Mouse (Mus musculus) A20 (cell line): ENCODE measurements around the gene Ube2cbp.
A peak's percentile ranks its signal among the peaks of the same experiment; 100 is the strongest.

Experiments used
- DNase-seq: peaks from one replicate; pipeline ENCODE4 v3.0.0-alpha.2; 2011; ENCODE audit warnings: low read depth, low spot score

Gene Ube2cbp

DNA sequence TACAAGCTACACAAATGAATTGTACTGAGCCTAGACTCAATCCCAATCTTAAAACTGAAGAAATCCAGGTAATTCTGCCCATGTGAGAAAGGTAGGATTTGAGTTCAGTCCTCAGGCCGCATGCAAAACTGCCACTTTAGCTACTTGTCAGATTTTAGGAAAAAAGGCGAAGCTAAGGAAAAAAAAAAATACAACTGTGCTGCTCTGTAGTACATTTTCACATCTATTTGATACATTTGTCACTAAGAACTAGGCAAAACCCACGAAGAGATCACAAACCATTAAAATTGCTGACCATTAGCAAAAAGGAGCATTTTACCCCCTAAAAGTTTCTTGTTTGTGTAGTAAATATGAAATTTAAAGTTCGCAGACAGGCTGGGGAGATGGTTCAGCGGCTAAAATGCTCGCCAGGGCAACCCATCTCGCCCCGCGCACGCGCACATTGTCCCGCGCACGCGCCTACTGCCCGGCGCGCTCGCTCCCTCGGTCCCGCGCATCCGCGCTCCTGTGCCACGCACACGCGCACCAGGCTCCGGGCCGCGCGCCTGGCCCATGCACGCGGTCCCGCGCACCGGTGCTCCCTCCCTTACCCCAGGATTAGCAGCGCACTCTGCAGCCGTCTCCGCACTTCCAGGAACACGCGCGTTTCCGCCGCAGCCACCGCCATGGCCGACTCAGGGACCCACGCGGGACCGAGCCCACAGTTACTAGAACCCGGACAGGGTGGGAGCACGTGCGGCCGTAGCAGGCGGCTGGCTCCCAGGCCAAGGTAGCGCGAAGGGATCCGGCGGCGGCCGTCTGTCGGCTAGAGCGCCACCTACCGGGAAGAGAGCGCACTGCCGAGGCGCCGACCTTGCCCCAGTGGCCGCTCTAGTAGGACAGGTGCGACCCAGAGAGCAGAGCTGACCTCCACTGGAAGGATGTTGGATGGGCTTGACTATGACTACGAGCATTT lies at the start of gene Ube2cbp:
Gene Ube2cbp, minus strand, starts transcription at position 800 of the 955 bp plus-strand sequence.
- DNase-seq = peak; percentile 95

DNA sequence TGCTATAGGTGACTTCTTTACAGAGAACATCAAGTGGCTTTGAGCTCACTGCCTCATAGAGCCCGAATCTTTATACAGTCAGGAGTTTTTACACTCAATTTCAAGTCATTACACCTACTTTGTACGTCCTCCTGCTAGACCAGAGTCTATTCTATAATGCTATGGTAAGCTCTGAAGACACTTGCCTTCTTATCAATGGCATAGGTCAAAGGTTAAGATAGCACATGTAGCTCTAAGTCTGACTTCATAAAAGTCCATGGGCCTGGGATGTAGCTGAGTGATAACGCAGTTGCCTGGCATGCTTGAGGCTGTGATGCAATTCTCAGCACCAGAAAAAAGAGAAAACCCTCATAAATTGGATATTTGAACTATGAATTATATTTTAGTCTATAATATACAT lies 49.6 kb upstream of the Ube2cbp start:
- DNase-seq = no peak

DNA sequence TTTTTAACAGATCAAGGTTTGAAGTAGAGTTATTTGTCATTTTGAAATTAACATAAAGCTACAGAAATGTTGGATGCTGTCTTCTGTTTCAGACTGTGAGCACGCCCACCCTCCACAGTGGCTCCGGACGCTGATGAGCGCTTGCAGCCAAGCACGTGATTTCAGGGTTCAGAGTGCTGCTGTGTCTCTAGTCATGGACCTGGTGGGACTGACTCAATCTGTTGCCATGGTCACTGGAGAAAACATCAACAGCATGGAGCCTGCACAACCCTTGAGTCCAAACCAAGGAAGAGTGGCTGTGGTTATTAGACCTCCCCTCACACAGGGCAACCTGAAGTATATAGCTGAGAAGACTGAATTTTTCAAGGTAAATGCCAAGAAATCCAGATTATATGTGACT lies 49.0 kb upstream of the Ube2cbp start:
- DNase-seq = no peak

DNA sequence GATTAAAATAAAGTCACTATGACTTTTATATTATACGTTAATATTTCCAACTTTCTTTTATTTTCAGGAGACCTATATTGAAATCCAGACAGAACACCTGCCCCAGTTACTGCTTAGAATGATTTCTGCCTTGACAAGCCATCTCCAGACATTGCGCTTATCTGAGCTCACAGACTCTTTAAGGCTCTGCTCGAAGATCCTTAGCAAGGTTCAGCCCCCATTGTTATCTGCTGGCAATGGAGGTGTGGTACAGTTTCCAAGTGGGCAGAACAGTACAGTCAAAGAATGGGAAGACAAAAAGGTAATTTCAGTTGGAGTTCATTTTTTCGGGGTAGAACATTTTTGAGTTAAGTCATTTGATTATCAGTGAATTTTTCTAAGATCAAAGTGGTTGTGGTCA lies 42.7 kb upstream of the Ube2cbp start:
- DNase-seq = no peak

DNA sequence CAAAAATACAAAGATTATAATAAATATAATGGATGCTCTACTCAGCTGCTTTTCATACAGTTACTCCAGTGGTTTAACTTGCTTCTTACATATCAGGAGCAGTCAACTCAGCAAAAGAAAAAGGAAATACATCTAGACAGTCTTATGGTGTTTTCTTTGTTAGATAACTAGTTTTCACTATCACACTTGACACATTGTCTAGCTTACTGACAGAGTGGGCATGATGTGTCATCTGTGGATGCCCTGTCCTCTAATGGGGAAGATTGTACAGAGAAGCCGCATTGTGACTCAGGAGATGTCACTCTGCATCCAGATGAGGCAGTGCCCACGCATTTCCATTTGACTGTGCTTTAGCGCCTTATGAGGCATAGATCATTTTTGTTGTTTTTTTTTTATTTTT lies 34.3 kb upstream of the Ube2cbp start:
- DNase-seq = no peak

DNA sequence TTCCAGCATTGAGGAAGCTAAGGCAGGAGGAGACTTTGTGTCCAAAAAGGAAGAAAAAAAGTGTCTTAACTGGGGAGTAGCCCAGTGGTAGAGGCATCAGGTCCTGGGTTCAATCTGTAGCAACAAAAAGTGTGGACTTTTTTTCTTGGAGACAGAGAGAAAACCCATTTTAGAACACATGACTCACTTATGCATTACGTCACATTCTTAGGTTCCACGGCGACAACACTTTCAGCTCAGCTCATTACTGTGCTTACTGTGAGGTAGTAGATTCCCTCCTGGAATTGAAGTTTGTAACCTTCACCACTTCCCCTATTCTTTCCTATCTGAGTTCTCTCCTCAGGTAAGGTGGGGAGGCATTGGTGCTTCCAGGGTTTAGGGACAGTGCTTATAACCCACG lies 31.5 kb upstream of the Ube2cbp start:
- no peak for DNase-seq

DNA sequence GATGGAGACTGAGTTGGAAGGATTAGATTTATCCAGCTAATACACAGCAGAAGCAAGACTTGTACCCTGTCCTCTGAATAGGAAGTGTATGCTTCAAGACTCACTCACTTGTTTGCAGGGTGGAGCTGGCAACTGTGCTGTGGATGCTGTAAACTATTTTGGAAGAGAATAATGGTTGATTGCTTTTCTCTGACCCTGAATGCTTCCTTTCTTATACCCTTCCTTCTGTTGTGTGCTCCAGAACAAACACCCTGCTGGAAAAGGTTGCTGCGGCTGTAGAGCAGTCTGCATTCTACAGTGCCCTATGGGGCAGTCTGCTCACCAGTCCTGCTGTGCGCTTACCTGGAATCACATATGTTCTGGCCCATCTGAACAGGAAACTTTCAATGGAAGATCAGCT lies 27.0 kb upstream of the Ube2cbp start:
- DNase-seq = no peak

DNA sequence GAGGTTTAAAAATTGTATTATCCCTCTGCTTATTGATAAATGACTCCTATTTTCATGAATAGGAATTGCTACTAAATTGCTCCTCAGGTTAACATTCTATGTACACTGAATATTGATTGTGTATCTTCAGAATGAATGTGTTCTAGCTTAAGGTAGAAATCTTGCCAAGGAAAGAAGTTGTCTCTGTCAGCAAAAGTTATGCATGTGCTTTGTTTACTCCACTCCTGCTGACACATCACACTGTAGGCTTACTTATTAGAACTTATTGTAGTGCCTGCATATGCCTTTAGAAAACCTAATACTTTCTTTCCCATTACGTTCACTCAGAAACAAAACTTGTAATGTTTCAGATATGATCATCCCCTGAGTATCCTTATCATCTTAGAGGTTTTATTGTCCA lies 17.5 kb upstream of the Ube2cbp start:
- DNase-seq = no peak

DNA sequence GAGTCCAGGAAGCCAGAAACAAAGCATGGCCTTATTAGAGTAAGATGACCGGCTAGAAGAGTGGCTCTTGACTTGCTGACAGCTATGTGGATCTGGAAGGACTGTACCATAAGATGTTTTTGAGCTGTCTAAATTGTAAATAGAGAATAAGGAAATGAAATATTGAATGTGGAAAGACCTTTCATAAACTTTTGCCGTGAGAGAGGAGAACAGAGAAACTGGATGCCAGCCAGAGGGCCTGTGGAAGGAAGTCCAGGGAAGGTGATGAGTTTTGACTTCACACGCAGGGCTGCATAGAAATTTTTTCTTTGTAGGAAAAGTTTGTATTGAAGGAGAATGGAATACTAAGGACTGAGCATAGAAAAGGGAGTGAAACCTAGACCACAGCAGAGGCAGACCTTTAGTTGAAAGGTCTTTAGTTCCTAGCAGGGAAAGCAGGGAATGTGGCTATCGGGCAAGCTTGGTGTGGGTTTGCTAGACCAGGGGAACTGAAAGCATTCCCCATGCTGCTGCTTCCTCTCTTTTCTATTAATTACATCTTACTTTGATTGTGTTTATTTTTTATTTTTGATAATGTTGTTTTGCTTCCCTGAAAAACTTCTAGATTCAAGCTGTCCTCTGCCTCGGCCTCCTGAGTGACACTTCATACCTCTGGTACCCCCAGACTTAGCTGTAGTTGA lies 13.8 kb upstream of the Ube2cbp start:
- no peak for DNase-seq

DNA sequence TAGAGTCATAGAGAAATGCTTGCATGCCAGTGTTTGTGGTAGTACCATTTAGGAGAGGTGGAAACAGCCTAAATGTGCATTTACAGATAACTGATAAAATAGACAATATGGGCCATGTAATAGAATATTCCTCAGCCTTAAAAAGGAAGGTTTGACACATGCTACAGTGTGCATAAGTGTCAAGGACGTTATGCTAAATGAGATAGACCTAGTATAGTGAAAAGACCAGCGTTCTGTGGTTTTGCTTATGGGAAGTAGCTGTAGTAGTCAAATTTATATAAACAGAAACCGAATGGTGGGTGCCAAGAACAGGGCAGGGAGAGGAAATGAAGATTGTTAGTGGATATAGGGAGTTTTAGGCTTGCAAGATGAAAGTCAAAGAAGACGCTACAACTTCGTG lies 12.0 kb upstream of the Ube2cbp start:
- DNase-seq = no peak

DNA sequence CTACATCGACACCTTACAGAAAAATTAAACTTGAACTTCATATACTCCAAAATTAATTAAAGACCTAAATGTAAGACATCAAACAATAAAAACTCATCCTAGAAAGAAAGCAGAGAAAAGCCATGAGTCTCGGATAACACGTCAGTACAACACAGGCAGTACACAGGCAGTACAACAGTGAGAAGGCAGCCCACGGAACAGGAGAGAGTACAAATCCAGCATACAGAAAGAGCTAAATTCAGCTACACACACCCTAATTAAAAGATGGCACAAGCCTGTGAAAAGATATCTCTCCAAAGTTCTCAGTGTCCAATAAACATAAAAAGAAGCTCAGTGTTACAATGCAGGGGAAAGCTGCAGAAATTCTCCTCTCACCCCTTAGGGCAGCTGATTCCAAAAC lies 11.2 kb upstream of the Ube2cbp start:
- no peak for DNase-seq

DNA sequence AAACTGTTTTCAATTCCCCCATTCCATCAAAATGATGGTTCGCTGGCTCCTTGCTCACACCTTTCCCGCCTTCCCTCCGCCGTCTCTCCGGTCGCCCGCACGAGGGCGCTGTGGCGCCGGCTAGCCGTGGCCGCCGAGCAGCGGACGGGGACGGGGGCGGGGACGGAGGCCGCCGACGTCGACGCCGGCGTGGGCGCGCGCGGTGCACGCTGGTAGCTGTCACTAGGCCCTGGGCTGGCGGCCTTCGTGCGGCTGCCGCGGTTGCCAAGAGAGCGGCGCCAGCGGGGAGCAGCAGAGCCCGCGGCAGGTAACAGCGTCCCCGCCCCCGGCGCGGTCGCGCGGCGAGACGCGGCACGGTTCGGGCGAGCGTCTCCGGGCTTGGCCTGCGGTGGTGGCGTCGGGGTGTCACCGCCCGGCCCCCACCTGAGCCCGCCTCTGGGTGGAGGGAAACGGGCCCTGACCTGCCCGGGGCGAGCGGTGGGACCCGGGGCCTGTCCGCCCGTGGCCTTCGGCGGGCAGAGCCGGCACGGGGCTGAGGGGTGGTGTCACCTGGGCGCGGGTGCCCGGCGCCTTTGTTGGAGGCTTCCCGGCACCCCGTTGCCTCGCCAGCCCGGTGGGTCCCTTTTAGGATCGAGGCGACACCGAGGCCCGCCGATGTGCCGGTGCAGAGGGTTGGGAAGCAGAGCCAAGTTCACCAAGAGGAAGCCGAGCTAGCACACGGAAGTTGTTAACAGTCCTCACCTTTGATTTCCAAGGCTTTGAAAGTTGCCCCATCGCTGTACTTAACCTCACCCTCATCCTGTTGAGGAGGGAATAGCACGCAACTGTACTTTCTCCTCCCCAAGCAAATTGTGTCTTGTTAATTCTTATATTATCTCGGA lies 2.5 kb upstream of the Ube2cbp start, which contains the start of gene Dop1a:
Gene Dop1a, plus strand, starts transcription at position 165 of the 881 bp plus-strand sequence.
- peak; percentile 93 for DNase-seq

DNA sequence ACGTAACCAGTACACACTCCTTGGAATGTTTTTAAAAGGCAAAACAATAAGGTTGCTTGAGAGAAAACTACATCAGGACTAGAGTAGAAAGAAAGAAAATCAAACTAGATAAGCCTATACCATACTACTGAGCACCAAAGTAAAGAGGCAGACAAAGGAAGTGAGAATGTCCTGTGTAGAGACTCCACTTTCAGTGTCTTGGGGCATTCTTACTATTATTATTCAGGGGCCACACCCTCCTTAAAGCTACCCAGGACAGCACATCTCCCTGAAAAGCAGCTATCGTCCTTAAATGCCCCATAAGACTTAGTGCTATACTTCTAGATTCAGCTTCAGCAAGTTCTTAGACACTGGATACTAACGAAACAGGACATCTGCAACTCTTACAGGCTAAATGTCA lies 11.1 kb downstream of the Ube2cbp start:
- no peak for DNase-seq

DNA sequence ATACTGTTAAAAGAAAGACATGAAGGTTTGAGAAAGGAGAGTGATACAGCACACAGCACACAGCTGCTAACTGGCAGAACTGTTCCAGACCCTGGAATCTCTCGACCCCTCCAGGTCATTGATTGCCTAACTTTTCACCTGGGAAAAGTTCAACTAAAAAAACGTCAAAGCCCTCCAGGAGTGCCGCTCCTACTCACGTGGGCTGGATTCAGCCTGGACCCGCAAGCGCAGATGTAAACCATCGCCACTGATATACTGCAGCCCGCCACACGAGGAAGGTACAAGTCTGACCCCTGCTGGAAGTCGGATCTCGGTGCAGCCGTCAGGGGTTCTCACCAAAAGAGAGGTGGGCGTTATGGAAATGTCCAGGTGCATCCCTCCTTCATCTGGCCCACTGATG lies 13.1 kb downstream of the Ube2cbp start:
- peak; percentile 79 for DNase-seq

DNA sequence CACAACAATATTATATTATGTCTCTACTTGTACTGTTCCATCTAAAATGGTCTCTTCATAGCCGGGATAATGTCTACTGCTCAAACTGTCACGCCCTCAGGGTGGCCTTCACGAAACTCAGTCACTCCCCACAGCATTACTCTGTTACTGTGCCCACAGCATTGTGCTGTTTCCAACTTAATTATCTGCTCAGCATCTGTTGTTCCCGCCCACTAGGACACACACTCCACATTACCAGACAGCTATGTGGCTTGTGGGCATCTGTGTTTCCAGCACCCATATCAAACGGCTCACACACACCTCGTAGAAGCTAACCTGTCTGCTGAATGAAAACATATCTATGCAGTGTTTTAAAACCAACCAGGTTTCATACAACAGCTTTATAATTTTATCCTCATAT lies 13.7 kb downstream of the Ube2cbp start:
- no peak for DNase-seq

DNA sequence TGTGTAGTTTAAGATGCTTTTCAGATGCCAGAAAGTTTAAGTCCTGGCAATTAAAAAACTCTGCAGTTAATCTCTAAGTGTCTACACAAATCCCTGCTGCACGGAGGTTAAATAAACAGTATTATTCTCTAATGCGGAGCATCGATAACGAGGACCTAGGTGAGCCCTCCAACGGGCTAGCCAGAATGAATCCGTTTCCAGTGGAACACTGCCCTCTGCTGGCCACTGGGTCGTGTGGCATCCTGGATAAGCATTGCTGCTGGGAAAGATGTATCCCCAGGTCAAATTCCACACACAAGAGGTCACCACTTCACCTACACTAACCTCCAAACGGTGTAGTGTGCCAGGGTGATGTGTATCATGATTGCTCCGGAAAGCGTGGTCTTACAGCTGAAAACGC lies 15.2 kb downstream of the Ube2cbp start:
- peak; percentile 85 for DNase-seq

DNA sequence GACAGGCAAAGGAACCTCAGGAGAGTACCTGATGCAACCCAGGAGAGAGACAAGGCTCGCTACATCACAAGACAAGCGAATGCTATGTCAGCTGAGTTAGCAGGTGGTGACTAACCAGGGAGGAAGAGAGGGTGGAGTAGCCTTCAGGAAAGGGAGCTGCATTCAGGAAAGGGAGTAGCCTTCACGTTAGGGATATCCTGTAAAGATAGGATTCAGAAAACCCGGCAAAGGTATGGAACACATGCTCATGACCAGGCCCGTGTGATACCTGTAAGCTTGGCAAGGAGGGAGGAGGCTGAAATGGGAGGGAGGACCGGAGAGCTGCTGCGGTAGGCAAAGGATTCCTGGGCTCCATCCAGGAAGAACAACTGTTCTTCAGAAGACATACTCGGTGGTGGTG lies 17.3 kb downstream of the Ube2cbp start:
- no peak for DNase-seq

DNA sequence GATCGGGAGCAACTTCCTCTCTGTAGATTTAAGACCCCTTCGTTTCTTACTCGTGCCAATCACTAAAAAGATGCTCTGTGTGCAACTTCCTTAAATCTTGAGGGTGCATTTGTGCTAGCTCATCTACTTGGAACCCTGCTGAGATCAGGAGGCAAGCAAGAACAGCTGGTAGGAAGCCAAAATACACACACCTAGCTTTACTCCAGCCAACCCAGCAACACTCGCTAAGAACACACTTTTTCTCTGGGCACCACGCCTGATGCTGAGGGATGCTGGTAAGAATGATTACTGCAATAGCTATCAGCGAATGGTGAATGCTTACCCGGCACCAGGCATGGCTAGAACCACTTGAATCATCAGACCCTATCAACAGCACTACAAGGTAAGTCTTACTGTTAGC lies 17.9 kb downstream of the Ube2cbp start:
- DNase-seq = no peak

DNA sequence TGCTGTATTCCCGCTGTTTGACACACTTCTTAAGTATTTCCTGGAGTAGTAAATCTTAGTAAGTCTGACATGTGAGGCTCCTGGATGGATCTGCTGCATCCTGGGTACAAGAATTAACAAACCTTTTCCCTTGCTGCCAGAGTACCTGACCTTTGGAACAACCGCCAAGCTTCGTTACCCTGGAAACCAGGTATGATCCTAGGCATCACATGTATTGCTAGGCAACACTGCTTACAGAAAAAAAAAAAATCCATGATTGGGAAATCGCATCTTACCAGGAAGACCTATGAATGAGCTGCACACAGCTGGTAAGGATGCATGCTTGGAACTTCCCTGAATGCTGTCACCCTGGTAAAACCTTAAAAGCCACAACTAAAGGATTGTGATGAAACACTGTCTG lies 22.5 kb downstream of the Ube2cbp start:
- DNase-seq = no peak

DNA sequence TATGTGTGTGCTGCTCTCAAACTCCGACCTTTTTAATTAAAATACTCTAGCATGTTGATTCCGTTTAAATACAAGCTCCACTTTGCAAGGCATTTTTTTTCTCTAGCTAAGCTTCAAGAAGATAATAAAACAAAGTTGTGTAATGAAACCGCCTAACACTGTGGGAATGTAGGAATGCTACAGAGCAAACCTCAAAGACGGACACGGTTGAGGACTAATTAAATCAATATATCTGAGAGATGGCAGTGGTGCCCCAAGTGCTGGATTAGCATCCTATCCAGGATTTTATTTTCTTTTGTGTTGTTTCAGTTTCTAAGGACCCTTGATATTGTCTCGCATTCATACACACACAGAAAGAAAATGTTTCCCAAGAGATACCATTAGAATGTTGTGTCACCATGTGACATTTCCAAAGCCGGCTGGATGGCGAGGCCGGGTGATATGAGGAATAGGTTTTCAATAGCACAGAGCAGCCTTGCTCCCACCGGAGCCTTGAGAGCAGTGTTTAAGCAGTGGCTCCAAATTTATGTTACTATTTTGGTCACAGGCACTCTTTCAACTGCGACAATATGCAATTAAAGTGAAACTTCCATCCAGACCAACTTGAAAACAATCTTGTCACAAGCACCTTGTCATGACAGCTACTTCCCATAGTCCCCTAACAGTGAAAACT lies 26.3 kb downstream of the Ube2cbp start:
- DNase-seq = no peak

DNA sequence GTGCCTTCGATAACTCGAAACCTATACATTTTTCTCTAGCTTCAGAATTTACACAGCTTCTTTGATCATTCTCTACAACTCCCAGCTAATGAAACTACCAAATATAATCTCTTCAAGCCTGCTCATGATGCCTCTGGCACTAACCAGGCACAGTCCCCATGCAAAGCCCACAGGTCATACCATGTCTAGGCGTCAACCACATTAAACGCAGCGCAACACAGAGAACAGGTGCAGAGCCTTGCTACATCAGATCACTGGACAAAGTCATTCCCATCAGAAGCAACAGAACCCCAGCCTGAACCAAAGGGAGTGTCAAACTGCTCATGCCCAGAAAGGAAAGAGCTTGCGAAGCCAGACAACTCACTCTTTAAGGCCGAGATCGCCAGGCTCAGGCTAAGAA lies 28.1 kb downstream of the Ube2cbp start:
- DNase-seq = no peak
